In genomic region chr3:103473336-103473735, GRCm38 (mm10) we compare ENCODE assay signal across 12 mouse cellular contexts.
A peak's percentile ranks its signal among the peaks of the same experiment; 100 is the strongest.
DNase-seq lines count a peak whose midpoint lies in the region; TF ChIP-seq lines count a peak whose summit lies in the region.
"Had no signal": no experiment of that assay in that cellular context is flagged by ENCODE, and none has a peak within 500 bp of the region (broad histone marks: within the 10 kb centered on the region; RNA-seq: fewer than 3 reads in every experiment).

No protein-coding gene starts in this region.

- no peaks in the 10 kb centered on the region for H3K27me3 ChIP-seq in small intestine, adult 2 months (ENCODE audit: control insufficient read depth, insufficient read depth, low read length)
- no peaks in the 10 kb centered on the region for H3K27me3 ChIP-seq in thymus, adult 2 months (ENCODE audit: control insufficient read depth, insufficient read depth, low read length)
- H3K27me3 ChIP-seq: embryonic facial prominence, embryonic 12.5 days; neural tube, embryonic 12.5 days had no signal

- no peaks in the 10 kb centered on the region for H3K36me3 ChIP-seq in small intestine, adult 2 months (ENCODE audit: control insufficient read depth, insufficient read depth, low read length)
- no peaks in the 10 kb centered on the region for H3K36me3 ChIP-seq in thymus, adult 2 months (ENCODE audit: control insufficient read depth, insufficient read depth, low read length)
- H3K36me3 ChIP-seq: embryonic facial prominence, embryonic 12.5 days; neural tube, embryonic 12.5 days had no signal

- intact Hi-C loops in heart, postnatal 36 days (cut with DNase I): no loop called here

- 53% methylated on average over 2 of the region's 2 CpGs for WGBS in small intestine, adult 2 months
- WGBS in thymus, adult 2 months: 11% methylated on average over 2 of the region's 2 CpGs

- H3K4me3 ChIP-seq in small intestine, adult 2 months (ENCODE audit: low read depth, low read length): no peak overlapping the region
- H3K4me3 ChIP-seq in thymus, adult 2 months (ENCODE audit: control insufficient read depth, insufficient read depth, low read length): no peak overlapping the region
- H3K4me3 ChIP-seq: embryonic facial prominence, embryonic 12.5 days; neural tube, embryonic 12.5 days had no signal

- no peak for TF ChIP-seq POLR2A in small intestine, adult 2 months (IDR thresholded peaks at IDR 0.05; ENCODE audit: low read depth, low read length)
- TF ChIP-seq POLR2A in thymus, adult 2 months (IDR thresholded peaks at IDR 0.05; ENCODE audit: control insufficient read depth, extremely low read depth, insufficient read depth, low read length, poor library complexity): no peak

- no peak for TF ChIP-seq CTCF in small intestine, adult 2 months (IDR thresholded peaks at IDR 0.05; ENCODE audit: extremely low read depth, insufficient read length, insufficient replicate concordance, low read depth, low read length)
- no peak for TF ChIP-seq CTCF in thymus, adult 2 months (IDR thresholded peaks at IDR 0.05; ENCODE audit: borderline replicate concordance, control insufficient read depth, extremely low read depth, insufficient read depth, low read length, poor library complexity)

- H3K27ac ChIP-seq in small intestine, adult 2 months (ENCODE audit: insufficient read depth, low read depth, low read length): peak overlapping the region; percentile 55; the same call in 1 of the 2 replicates
- H3K27ac ChIP-seq in thymus, adult 2 months (ENCODE audit: control insufficient read depth, insufficient read depth, low read length): no peak overlapping the region
- H3K27ac ChIP-seq: embryonic facial prominence, embryonic 12.5 days; hindbrain, postnatal 0 days; liver, embryonic 14.5 days; neural tube, embryonic 12.5 days had no signal

- H3K4me1 ChIP-seq in small intestine, adult 2 months (ENCODE audit: control insufficient read depth, insufficient read depth, insufficient read length, low read length): no peaks in the 10 kb centered on the region; the same call in 1 of the 2 replicates
- no peaks in the 10 kb centered on the region for H3K4me1 ChIP-seq in thymus, adult 2 months (replicated peaks; ENCODE audit: control insufficient read depth, insufficient read depth, low read length)
- H3K4me1 ChIP-seq: embryonic facial prominence, embryonic 12.5 days; neural tube, embryonic 12.5 days had no signal

- DNase-seq in kidney, postnatal 14 days: peak; percentile 52
- DNase-seq in kidney, adult 8-10 months: no peak
- DNase-seq in adipocyte (ENCODE audit: low spot score): peak; percentile 21
- DNase-seq in heart, postnatal 36 days: peak; percentile 19 to 21
- DNase-seq in thymus, adult 2 months: no peak
- DNase-seq in right cerebral cortex, adult 2 months (ENCODE audit: low spot score in 2 of 2): no peak
- DNase-seq: cerebellum, postnatal 14 days had no signal

Comparison
In these comparisons a context has a peak if more than half of its experiments do, and no peak if none do; other contexts are left out.
1. DNase-seq: peak in kidney, postnatal 14 days (single experiment), adipocyte (single experiment) and heart, postnatal 36 days (2 of 2); none in kidney, adult 8-10 months (0 of 2), thymus, adult 2 months (single experiment) and right cerebral cortex, adult 2 months (0 of 2).